Mouse (Mus musculus) right cerebral cortex, adult 18-20 months (tissue): Measurements from ENCODE around the gene Fermt2.

ENCODE experiments used
- DNase-seq: peaks from one replicate; pipeline ENCODE4 v3.0.0; 2022; ENCODE audit warnings: mixed read lengths

Gene Fermt2

DNA sequence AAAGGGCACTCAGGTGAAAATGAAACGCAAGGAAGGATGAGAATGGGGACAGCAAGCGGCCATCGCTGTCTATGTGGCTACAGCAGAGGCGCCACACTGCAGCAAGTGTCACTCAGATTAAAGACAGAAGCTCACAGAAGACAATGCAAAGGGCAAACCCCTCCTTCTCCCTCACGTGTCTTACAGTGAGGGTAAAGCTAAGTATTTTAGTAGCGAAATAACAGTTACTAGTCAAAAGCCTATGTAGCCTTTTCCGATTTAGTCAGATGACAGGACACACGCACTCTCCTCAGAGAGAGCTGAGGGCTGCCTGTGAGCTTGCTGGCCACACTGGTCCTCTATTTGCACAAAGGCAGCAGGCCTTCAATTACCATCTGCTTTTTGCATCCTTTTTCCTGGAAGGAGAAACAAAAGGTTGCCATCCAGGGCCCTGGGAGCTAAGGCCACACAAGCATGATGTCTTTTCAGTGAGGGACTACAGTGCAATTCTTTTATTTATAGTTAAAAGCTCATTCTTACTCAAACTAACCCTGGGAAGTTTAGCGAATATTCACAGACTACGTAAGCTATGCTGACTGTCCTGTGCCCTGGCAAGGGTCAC, 66.9 kb downstream of the Fermt2 start:
- DNase-seq: no peak

DNA sequence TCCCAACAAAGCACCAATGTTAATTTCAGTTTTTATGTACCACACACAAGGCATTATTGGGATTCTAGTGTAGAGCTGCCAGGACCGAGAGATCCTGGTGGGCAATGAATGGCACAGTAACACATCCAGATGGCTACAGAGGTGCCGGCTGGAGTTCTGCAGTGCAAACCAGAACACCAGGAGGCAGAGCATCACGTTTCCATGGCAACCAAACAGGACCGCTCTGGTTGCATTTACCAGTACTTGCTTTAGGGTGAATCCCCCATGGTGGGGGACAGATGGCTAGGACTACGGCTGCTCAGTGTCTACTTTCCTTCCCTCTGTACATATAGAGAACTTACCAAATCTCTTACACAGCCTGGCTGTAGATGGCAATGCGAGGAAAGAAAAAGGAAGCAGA, 67.5 kb downstream of the Fermt2 start:
- peak; percentile 31 for DNase-seq

DNA sequence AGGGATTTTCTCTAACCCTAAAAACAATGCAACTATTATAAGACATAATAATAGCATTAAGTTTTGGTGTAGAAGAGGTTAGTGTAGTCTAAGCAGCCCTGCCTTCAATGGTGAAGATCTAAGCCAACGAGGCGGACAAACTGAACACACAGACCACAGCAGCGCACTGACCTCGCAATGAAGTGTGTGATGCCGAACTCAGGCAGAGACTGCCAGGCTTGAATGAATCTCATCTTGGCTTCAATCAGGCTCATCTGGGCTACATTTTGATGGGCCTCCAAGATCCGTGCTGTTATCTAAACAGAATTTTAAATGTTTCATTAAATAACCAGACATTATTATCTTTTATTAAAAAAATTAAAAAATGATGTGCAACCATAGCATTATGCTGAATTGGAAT, 68.0 kb downstream of the Fermt2 start:
- no peak for DNase-seq

DNA sequence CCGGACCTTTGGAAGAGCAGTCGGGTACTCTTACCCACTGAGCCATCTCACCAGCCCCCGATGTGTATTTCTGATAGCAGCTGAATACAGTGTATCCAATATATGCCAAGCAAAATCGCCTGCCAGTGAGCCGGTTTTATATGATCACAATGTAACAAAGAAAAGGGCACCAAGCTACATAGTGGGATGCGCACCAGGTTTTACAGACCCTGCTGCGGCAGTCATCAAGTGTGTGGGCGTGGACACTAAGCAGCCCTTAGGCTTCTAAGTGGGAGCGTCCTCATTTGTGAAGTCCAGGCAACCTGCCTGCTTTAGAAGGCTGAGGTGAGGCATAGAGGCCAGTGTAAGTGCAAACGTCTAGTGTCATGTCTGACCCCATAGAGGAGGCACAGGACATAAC, 69.4 kb downstream of the Fermt2 start:
- DNase-seq: no peak

DNA sequence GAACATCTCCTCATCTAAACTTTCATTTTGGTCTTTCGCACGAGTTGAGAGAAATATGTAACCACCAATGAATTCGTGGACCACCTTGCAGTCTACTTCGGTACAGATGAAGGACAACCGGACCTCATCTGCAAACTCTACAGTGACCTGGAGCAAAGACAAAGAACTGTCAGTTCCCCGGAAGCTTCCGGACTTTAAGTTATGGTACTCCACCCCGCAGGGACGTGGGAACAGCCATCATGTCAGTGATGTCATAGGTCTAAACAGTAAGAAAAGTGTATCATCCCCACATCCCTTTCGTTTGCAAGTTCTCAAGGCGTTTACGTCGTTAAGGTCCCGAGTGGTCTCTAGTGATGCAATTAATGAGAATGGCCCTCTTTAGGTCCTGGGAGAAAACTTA, 70.0 kb downstream of the Fermt2 start:
- DNase-seq: no peak

DNA sequence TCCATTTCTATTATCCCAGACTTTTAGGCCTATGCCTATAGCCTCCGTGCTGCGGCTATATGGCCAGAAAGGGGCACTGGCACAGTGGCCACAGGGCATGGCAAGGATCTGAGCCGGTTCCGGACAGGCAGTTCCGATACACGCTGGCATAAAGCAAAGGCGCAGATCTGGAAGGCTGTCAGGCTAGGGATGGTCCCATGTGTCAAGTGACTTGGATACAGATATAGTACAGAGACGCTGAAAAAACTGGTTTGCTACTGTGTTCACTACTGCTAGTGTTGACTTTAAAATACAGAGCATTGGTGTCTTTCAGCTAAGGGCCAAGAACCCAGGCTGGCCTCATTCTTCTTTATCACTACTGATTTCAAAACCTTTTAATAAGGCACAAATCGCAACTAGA, 72.9 kb downstream of the Fermt2 start:
- DNase-seq: no peak

DNA sequence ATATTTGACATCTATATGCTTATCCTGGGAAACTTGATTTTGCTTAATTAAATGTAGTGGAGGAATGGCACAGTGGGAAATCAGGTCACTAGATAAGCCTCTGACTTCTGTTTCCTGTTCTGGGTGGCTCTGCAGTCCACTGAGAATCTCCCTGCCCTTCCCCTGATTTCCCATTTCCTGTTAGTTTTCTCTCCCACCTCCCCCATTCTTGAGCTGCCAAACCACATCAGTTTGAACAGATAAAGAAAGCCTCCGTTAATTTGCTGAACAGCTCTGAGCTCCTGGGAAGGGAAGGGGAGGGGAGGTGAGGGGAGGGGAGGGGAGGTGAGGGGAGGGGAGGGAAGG, 73.4 kb downstream of the Fermt2 start:
- no peak for DNase-seq

DNA sequence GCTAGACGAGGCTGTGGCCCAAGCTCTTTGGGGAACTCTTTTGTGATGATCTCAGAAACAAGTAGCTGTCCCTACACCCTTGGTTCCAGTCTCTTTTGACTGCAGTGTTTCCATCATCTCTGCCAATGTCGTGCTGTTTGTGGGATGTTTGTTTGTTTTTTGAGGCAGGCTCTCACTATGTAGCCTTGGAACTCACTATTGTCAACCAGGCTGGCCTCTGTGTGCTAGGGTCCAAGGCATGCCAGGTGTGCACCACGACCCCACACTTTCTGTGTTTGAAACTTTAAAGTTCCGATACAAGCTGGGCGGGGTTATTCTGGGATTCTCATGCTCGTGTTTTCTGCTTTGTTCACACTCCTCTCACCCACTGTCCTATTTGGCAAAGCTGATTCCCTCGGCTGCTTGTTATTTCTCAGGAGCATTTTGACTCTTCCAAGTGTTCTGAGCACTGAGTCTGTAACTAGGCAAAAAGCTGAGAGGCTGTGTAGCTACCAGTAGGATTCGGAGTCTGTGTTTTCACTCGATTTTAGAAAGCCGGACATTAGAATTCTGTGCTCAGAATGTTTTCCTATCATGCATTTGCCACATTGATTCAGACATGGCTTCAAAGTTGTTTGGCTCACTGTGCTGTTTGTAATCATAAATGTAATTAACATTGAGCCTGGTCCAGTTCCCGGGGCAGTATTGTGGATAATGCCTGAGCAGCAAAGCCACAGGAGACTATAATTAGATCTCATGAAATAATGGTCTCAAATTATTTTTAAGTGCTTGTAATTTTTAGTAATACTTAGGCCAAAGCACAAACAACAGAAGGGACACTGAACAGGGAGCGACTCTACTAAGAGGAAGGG, 74.0 kb downstream of the Fermt2 start:
- peak; percentile 48 for DNase-seq

DNA sequence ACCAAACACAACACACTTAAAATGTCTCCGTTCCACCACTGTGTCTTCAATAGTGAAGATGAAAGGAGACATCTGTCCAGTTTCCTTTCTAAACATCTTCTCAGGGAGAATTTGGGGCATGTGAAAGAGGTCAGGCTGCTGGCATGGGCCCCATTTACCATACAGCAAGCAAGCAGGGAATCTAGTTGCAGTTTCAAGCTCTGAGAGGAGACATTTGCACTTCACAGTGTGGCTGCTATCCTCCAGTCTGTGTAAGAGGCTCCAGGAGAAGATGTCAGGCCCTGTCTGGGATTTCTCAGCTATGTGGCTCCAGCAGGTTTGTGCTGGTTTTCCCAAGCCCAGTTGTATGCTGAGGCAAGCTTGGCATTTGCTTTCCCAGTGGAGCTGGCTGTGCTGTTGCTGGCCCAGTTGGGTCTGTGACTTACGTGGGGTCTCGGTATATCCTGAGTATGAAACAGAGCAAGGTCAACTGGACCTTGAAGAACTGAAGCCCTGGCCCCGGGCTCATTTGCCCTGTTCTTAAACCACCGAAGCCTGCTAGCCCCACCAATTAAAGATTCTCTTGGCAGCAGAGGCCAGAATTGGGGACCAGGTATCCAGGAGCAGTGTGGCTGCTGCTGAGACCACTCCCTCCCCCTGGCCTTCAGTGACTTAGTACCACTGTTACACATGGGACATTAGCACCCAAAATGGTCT, 76.2 kb downstream of the Fermt2 start:
- no peak for DNase-seq

DNA sequence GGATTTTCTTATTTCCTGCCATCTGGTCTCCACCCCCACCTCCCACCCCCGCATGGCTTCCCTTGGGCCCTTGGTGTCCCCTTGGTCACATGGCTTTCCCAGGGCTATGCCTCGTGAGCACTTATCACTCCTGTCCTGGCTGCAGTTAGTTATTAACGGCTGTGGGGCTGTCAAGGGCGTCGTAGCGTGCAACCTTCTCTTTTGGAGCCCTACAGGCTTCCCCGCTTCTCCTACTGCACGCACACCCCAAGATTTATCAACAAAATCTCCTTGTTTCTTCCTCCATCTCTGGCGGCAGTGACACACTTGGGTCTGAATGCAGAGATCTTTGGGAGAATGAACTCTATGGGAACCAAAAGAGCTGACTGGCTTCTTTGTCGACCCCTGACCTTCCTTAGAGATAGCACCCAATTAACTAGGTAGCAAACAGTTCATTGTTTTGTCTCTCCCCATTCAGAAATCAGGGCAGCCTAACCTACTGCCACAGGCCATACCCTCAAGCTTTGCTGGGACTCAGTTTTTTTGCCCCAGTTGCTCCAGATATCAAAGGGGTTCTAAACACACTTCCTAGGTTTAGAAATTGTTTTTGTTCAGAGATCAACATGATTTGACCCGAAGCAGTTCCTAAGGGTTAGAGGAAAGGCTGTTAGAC, 76.9 kb downstream of the Fermt2 start:
- DNase-seq: no peak

DNA sequence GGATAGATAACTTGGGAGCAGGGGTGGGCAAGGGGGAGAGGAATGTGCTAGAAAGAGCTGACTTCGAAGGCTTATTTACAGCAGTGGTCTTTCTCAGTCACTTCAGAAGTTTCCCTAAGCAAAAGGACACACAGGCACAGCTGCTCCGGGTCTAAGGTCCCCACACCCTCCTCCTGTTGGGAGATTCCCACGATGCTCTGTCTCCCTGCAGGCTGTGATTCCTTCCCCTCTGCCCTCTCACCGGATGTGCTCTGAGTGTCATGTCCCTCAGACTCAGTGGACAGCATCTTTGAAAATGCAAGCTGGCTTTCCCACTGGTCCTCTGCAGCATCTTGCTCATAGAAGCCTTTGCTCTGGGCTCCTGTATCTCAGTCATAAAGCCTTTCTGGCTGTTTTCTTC, 77.8 kb downstream of the Fermt2 start:
- DNase-seq: no peak

DNA sequence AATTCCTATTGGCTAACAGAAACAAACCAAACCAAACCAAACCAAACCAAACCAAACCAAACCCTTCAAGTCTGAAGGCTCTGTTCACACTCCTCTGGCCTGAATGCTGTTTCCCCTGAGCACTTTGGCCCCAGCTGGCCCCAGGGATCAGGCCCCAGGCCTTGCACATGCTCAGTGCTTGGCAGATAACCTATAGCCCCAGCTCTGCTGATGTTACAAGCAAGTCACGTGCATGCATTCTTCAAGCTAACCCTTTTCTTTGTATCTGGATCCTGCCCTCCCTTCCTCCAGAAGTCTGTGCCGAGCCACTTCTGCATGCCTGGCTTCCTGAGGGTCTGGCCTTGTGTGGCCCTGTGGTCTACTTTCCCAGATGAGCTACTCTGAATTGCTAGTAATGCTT, 78.8 kb downstream of the Fermt2 start:
- no peak for DNase-seq

DNA sequence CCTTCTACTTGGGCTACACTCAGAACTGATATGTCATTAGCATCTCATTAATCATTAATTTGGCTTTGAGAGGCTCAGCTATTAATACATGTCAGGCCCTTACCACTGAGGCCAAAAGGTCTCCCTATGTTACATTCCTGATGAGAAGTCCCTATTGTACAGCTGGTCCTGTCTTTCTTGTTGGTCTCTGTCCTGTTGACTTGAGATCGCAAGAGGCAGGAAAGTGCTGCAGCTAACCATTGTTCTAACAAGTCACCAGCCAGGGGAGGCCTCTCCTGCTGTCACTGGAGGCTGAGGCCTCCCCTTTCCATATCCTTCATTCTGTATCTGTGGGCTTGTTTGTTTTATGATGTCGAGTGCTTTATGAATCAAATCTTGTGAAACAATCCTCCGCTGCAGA, 83.1 kb downstream of the Fermt2 start:
- no peak for DNase-seq

DNA sequence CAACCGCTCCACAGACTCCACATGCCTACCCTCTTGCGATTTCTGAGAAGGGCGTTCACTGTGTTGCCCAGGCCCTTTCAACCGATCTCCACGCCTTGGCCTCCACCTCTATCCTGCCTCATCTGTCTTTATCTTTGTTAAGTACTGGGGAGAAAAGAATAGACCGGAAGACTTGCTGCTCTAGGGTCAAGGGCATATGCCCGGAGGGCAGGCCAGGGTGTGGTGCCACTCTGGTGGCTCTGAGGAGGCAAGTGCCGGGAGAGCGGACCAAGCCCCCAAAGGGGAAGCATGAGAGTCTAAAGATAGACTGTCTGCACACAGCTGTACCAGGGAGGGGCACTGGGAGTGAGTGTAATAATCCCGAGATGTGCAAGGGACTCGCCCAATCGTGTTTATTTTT, 84.5 kb downstream of the Fermt2 start:
- DNase-seq: no peak

DNA sequence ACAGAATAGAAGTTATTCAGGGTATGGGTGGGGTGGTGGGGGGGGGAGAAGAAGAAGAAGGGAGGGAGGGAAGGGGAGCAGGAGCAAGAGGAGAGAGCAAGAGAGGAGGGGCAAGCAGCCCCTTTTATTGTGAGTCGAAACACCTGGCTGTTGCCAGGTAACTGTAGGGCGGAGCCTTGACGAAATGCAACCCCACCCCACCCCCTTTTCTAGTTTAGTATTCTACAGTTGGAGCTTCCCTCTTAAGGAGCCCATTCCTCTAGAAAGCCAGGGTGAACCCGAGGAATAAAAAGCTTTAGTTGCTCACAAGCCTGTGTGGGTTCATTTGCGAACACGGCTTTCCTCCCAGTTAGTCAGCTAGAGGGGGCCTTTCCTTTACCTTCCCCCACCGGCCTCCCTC, 85.0 kb downstream of the Fermt2 start:
- DNase-seq: no peak

DNA sequence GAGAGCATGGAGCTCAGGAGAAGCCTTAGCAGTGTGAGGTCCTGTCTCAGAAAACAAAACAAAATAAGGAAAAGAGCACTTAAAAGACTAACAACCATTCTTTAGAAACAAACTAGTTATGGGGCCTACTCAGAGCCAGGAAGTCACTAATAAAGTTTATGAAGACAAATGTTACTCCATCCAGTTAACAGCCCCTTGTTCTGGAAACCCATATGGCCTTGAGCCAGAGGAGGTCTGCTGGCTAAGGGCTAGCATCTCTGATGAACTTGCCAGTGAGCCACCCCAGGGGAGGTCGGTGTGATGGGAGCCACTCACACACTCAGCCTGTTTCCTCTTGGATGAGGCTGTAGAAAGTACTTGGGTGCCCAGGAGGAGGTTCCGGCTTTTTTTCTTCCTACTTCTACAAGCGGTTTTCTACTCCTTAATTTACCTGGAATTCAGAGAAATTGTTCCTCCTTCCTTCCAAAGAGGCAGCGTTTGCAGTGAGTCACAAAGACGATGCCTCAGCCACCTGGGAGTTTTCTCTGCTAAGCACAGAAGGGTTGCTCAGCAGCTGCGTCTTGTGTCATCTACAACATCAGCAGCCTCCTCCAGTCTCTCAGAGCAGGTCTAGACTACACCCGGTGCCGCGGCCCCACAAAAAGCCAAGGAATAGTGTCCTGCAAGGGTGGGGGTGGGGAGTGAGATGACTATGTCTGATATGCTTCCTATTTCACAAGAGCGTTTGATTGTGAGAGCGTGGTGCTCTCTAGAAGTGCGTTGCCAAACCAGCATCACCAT, 86.9 kb downstream of the Fermt2 start:
- no peak for DNase-seq

DNA sequence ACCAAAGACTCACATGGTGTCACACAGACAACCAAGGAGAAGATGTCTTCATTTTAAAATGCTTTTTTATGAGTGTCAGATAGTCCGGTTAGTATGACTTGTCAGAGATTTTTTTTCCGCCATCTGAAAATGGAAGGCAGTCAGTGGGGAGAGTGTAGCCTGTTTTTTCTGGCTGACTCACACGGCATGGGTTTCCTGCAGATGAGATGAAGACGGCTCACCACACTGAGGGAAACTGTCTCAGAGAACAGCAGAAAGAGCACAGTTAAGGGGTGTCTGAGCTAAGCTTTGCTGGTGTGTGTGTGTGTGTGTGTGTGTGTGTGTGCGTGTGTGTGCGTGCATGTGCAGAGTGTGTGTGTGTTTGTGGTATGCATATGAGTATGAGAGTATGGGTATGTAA, 88.6 kb downstream of the Fermt2 start:
- DNase-seq: no peak

DNA sequence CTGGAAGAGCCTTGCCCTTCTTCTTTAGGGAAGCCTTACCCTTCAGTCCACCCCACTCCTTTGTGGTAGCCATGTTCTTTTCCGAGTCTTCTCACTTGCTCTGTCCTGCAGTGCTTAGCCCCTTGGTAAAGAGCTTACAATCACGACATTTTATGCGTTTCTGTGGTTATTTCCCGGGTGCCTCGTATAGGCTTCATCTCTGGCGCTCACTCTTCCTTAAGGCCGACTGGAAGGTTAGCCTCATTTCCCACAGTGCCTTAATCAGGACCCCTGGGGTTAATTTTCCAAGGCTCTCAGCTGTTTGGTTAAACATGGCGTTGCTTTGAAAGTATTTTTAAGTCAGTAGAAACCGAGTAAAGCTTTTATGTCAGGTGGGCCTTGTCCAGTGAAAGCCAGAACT, 90.5 kb downstream of the Fermt2 start:
- no peak for DNase-seq

DNA sequence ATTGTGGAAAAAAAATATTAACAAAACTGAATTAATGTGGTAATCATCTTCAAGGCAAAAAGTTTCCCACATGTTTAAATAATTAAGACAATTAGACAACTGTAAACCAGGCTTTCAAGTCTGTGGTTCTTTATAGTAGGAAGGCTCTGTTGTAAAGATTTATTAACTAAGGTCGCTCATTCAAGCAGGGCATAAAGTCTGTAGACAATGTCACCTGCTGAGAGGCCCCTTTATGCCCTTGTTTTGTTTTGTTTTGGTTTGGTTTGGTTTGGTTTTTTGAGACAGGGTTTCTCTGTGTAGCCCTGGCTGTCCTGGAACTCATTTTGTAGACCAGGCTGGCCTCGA, 91.0 kb downstream of the Fermt2 start:
- no peak for DNase-seq

DNA sequence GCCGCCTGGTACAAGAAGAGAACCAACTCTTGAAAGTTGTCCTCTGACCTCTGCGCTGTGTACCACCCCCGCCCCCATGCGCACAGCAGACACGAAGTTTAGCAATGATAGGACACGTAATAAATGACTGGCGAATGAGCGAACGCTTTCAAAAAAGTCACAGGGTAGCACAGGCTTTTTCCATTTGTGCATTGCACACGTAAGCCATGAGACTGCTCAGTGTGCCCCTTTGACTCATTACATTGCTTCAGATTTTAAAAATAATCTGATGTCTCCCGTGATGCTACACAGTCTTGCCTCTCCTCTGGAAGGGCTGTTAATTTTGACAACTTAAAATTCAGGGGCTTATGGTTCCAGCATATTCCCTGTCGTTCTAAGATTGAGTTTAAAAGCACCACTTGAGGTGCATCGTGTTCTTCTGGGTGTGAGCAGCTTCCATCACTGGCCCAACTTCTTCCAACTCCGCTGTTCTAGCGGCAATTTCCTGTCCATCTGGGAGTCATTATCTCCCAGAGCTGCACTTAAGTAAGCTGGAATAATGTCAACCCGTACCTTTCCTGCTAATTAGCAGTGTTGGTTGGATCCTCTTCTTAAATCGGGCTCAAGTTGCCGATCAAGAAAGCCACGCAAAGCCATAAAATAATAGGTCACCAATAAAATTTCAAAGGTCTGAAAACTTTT, 91.5 kb downstream of the Fermt2 start:
- DNase-seq: no peak

DNA sequence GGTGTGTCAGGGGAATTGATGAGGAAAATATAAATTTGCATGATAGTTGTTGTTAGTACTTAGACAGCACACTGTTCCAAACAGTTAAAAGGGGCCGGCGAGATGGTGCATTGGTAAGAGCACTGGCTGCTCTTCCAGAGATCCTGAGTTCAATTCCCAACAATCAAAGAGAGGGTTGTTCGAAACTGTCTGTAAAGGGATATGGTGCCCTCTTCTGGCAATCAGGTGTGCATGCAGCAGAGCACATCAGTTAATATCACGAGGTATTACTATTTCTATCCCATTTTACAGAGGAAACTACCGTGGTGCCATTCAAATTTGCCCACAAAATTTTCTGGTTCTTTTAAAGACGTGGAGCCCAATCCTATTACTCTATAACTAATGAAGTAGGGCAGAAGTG, 95.7 kb downstream of the Fermt2 start:
- DNase-seq: no peak

DNA sequence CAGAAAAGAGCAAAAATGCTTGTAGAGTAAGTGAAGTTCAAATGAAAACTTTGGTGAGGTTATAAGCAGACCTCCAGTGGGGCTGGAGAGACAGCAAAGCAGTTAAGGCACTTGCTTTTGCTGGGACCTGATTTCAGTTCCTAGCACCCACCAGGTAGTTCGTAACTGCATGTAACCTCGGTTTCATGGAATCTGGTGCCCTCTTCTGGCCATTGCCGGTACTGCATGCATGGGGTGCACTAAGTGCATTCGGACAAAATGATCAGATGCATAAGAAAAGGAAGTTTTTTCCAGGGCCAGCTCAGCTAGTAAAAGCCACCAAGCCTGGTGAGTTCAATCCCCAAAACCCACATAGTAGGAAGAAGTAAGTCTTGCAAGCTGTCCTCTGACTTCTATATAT, 97.9 kb downstream of the Fermt2 start:
- no peak for DNase-seq
